Mouse (Mus musculus): ENCODE measurements around the gene Peli2. TPM values are rescaled to one million over a fixed set of nuclear protein-coding genes. Genes with fewer than 3 reads are reported as not detected.

Peli2 gene
- total and polyA plus RNA-seq, 3 experiments, result not detected

DNA sequence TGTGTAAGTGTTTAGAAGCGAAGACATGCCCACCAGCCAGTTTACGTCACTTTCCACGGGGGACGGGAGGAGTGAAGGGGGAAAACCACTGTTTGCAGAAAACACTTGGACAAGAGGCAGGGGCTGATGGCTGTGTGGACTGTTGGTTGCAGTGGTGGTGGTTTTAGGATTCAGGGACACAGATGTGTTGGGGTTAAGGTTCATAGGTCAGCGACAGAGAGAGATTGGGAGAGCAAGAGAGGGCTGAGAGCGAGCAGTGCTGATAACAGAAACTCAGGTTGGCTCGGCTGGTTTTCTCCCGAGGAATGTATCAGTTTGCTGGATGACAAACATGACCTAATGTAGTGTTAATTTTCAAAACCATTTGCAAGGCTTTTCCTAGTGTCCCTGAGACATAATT, 80.8 kb downstream of the Peli2 start:
- dilution Hi-C loops (cut with MboI; ENCODE audit: extremely low pct_ligation_motif_present, extremely low pct_unique_long_range_greater_than_20kb, low sequenced_read_pairs), result no loop called here
- H3K9ac ChIP-seq (ENCODE audit: insufficient read depth, low read depth), result no peak overlapping the region

DNA sequence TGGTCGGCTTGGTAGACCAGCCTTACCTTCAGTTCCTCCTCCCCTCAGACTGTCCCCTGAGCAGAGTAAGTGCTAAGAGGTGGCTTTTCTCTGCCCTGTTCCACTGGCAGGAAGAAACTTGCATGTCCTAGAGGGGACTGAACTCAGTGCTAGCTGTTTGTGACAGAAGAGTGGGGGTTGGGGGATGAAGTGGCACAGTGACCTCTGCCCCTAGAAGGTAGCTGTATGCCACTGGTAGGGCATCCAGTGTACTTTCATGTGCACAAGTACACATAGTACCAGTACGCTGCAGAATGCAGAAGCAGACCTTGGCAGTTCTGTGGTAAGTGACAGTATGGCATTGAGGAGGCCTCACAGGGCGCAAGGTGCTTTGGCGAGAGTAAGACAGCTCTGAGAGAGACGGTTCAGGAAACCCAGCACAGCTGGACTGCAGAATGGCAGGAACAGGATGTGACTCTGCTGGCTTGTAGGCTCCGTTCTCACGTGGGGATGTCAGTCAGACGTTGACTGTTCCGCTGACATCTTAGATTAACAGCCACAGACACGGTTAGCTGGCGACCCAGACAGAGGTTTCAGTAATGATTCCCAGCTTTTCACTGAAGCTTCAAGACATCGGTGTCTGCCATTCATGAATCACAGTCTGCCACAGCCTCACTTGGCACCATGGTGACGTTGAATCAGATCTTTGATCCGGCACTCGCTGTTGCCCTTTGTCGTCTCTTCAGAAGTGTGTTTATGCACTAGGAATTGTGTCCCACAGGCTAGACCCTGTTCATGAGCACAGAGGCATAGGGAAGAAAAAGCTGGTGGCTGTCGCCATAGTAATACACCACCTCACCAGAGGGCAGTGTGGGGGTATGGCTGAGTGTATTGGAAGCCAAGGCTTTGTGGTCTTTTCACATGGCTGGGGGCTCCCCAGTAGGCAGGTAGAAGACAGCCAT, 81.7 kb downstream of the Peli2 start:
- H3K9ac ChIP-seq (ENCODE audit: insufficient read depth, low read depth), result no peak overlapping the region
- no peak overlapping the region for H3K4me2 ChIP-seq (ENCODE audit: insufficient read depth, low read depth, poor library complexity, severe bottlenecking)
- TF ChIP-seq ZNF384 (IDR thresholded peaks at IDR 0.05; ENCODE audit: low read depth, low read length) (no peak), RAD21 (IDR thresholded peaks at IDR 0.05; ENCODE audit: low read depth, low read length) (no peak; the same call in 1 of the 2 replicates), NELFE (IDR thresholded peaks at IDR 0.05; ENCODE audit: low read depth, low read length) (no peak), EP300 (IDR thresholded peaks at IDR 0.05; ENCODE audit: low read length) (no peak), TCF12 (IDR thresholded peaks at IDR 0.05; ENCODE audit: low read depth, low read length) (no peak), CTCF (conservative IDR thresholded peaks at IDR 0.05 in 1 of 2, IDR thresholded peaks at IDR 0.05 in 1 of 2; ENCODE audit: low read depth in 2 of 2, low read length in 2 of 2) (no peak), MAX (IDR thresholded peaks at IDR 0.05; ENCODE audit: low read length) (no peak), MEF2A (IDR thresholded peaks at IDR 0.05; ENCODE audit: borderline replicate concordance, low read depth, low read length) (no peak), USF1 (IDR thresholded peaks at IDR 0.05; ENCODE audit: low read depth, low read length) (no peak), TBP (conservative IDR thresholded peaks at IDR 0.05; ENCODE audit: low read depth, low read length) (no peak), CHD2 (IDR thresholded peaks at IDR 0.05; ENCODE audit: low read length) (no peak), ZC3H11A (IDR thresholded peaks at IDR 0.05; ENCODE audit: low read depth, low read length) (no peak), ZMIZ1 (IDR thresholded peaks at IDR 0.05; ENCODE audit: low read depth, low read length) (no peak), GABPA (IDR thresholded peaks at IDR 0.05; ENCODE audit: insufficient replicate concordance, low read depth, low read length) (no peak), ETS1 (conservative IDR thresholded peaks at IDR 0.05; ENCODE audit: low read depth, low read length) (no peak), POLR2AphosphoS2 (IDR thresholded peaks at IDR 0.05; ENCODE audit: low read depth, low read length) (no peak), MYC (IDR thresholded peaks at IDR 0.05; ENCODE audit: low read depth, low read length) (no peak), UBTF (IDR thresholded peaks at IDR 0.05; ENCODE audit: low read depth, low read length) (no peak)
- no peaks in the 10 kb centered on the region for H3K79me2 ChIP-seq (replicated peaks; ENCODE audit: control insufficient read depth, extremely low read depth, insufficient read depth, poor library complexity, severe bottlenecking)
- dilution Hi-C loops (cut with MboI; ENCODE audit: extremely low pct_ligation_motif_present, extremely low pct_unique_long_range_greater_than_20kb, low sequenced_read_pairs), result no loop called here
- H3K36me3 ChIP-seq (replicated peaks in 1 of 2; ENCODE audit: control insufficient read depth in 1 of 2, insufficient read depth in 1 of 2, low read length in 1 of 2), result no peaks in the 10 kb centered on the region
- H3K4me3 ChIP-seq (replicated peaks in 1 of 3; ENCODE audit: low read depth in 2 of 3, low read length in 2 of 3, poor library complexity in 1 of 3), result no peak overlapping the region
- no peaks in the 10 kb centered on the region for H3K27me3 ChIP-seq (replicated peaks)
- in situ Hi-C loops (cut with MboI; ENCODE audit: low pct_ligation_motif_present, low pct_unique_long_range_greater_than_20kb, low sequenced_read_pairs), result no loop called here
- no peaks in the 10 kb centered on the region for H3K9me3 ChIP-seq (replicated peaks; ENCODE audit: low read length)
- H3K4me1 ChIP-seq (ENCODE audit: control insufficient read depth in 1 of 2, insufficient read depth in 2 of 2), result peaks cover 3% of the 10 kb centered on the region in 2 experiments; a peak in 1 of 4 replicates
- no peak for DNase-seq (ENCODE audit: extremely low read depth)
- no peak overlapping the region for H3K27ac ChIP-seq (ENCODE audit: insufficient read depth, low read depth)

More for the DNA sequence above, 80.8 kb downstream of the Peli2 start:
- DNase-seq (ENCODE audit: extremely low read depth), result no peak
- Histone ChIP-seq H3K79me2 (replicated peaks; ENCODE audit: control insufficient read depth, extremely low read depth, insufficient read depth, poor library complexity, severe bottlenecking) (no peaks in the 10 kb centered on the region), H3K27ac (ENCODE audit: insufficient read depth, low read depth) (no peak overlapping the region), H3K4me1 (ENCODE audit: control insufficient read depth in 1 of 2, insufficient read depth in 2 of 2) (peaks cover 3% of the 10 kb centered on the region in 2 experiments; a peak in 1 of 4 replicates), H3K27me3 (replicated peaks) (no peaks in the 10 kb centered on the region), H3K9me3 (replicated peaks; ENCODE audit: low read length) (no peaks in the 10 kb centered on the region), H3K36me3 (replicated peaks in 1 of 2; ENCODE audit: control insufficient read depth in 1 of 2, insufficient read depth in 1 of 2, low read length in 1 of 2) (no peaks in the 10 kb centered on the region), H3K4me3 (replicated peaks in 1 of 3; ENCODE audit: low read depth in 2 of 3, low read length in 2 of 3, poor library complexity in 1 of 3) (no peak overlapping the region), H3K4me2 (ENCODE audit: insufficient read depth, low read depth, poor library complexity, severe bottlenecking) (no peak overlapping the region)
- no peak for TF ChIP-seq USF2 (conservative IDR thresholded peaks at IDR 0.05; ENCODE audit: low read depth, low read length)
- TF ChIP-seq MEF2A (IDR thresholded peaks at IDR 0.05; ENCODE audit: borderline replicate concordance, low read depth, low read length), result no peak
- no peak for TF ChIP-seq GABPA (IDR thresholded peaks at IDR 0.05; ENCODE audit: insufficient replicate concordance, low read depth, low read length)
- TF ChIP-seq ZC3H11A (IDR thresholded peaks at IDR 0.05; ENCODE audit: low read depth, low read length), result no peak
- no peak for TF ChIP-seq MAZ (IDR thresholded peaks at IDR 0.05; ENCODE audit: low read depth, low read length)
- no peak for TF ChIP-seq IRF4 (IDR thresholded peaks at IDR 0.05; ENCODE audit: low read depth, low read length)
- no peak for TF ChIP-seq CHD1 (IDR thresholded peaks at IDR 0.05; ENCODE audit: low read depth, low read length)
- no peak for TF ChIP-seq ZMIZ1 (IDR thresholded peaks at IDR 0.05; ENCODE audit: low read depth, low read length)
- TF ChIP-seq KAT2A (IDR thresholded peaks at IDR 0.05; ENCODE audit: insufficient replicate concordance, low read length), result no peak
- TF ChIP-seq POLR2AphosphoS2 (IDR thresholded peaks at IDR 0.05; ENCODE audit: low read depth, low read length), result no peak
- TF ChIP-seq PAX5 (IDR thresholded peaks at IDR 0.05; ENCODE audit: low read length), result no peak
- no peak for TF ChIP-seq EP300 (IDR thresholded peaks at IDR 0.05; ENCODE audit: low read length)
- in situ Hi-C loops (cut with MboI; ENCODE audit: low pct_ligation_motif_present, low pct_unique_long_range_greater_than_20kb, low sequenced_read_pairs), result no loop called here
